Mouse (Mus musculus): ENCODE results near the gene Gucd1. TPM values are rescaled to one million over a fixed set of nuclear protein-coding genes. Genes with fewer than 3 reads are reported as not detected.
"Not testable (repeated sequence)": the region's sequence is repeated elsewhere in the genome, so short reads cannot be mapped to it uniquely, and the experiment has no call there.

The Gucd1 gene
- polyA plus RNA-seq (2012; ENCODE audit: insufficient read depth, insufficient read length, missing spikeins), result 20.1 and 20.7 TPM in 2 replicates

DNA sequence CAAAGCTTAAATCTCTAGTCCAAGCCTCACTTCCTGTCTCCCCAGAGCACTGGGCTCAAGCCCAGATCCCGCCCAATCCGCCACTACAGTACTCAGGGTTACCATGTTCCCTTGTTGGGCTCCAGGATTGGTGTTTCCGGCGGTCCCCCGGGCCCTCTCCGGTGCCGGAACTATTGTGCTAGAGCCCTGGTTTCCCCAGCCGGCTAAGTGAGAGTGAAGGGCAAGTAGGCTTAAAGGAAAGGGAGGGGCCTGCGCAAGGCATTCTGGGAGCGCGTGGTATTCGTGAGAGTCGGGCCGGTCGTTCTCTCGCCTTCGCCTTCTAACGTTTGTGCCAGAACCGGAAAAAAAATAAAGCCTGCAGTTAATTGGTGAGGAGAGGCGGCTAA, at the start of gene Gucd1:
Gene Gucd1, minus strand, starts transcription at position 215 of the 386 bp plus-strand sequence.
- Histone ChIP-seq H3K4me3 (ENCODE audit: insufficient read depth, low read length) (peak within 1 kb of the TSS; percentile 78), H3K27ac (ENCODE audit: insufficient read depth, low read depth, low read length) (peak within 1 kb of the TSS; percentile 97), H3K4me1 (ENCODE audit: control insufficient read depth, insufficient read depth, low read length) (peaks cover 42% of the 10 kb centered on the region)
- TF ChIP-seq CTCF (IDR thresholded peaks at IDR 0.05; ENCODE audit: low read depth, low read length) (no peak), POLR2A (IDR thresholded peaks at IDR 0.05; ENCODE audit: borderline replicate concordance, low read depth, low read length) (no peak)

DNA sequence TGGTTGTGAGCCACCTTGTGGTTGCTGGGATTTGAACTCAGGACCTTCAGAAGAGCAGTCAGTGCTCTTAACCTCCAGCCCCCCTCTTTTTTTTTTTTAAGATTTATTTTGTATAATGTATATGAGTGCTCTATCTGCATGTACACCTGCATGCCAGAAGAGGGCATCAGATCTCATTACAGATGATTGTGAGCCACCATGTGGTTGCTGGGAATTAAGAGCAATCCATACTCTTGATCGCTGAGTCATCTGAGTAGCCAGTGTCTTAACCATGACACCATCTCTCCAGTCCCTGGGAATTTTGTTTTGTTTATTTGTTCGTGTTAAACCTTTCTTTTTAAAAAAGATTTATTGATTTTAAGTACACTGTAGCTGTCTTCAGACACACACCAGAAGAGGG, 49.0 kb upstream of the Gucd1 start:
- peaks cover 11% of the 10 kb centered on the region for H3K4me1 ChIP-seq (ENCODE audit: control insufficient read depth, insufficient read depth, low read length)
- H3K27ac ChIP-seq (ENCODE audit: insufficient read depth, low read depth, low read length); H3K4me3 ChIP-seq (ENCODE audit: insufficient read depth, low read length): not testable (repeated sequence)

DNA sequence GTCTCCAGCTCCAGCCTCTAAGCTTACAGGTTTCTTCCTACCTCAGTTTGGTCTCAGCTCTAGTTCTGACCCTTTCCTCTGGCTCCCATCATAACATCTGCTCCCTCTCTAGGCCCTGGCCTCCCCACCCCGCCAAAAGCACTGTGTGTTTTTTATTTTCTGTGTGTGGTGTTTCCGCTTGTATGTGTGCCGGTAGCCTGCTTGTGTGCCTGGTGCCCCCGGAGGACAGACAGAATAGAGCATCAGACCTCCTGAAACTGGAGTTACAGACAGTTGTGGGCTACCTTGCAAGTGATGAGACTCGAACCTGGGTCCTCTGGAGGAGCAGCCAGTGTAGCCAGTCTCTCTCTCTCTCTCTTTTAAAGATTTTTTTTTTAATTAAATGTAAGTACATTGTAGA, 48.5 kb upstream of the Gucd1 start:
- Histone ChIP-seq H3K4me3 (ENCODE audit: insufficient read depth, low read length) (no peak overlapping the region), H3K27ac (ENCODE audit: insufficient read depth, low read depth, low read length) (no peak overlapping the region), H3K4me1 (ENCODE audit: control insufficient read depth, insufficient read depth, low read length) (peaks cover 11% of the 10 kb centered on the region)
- no peak for TF ChIP-seq CTCF (IDR thresholded peaks at IDR 0.05; ENCODE audit: low read depth, low read length)
- TF ChIP-seq POLR2A (IDR thresholded peaks at IDR 0.05; ENCODE audit: borderline replicate concordance, low read depth, low read length), result no peak

DNA sequence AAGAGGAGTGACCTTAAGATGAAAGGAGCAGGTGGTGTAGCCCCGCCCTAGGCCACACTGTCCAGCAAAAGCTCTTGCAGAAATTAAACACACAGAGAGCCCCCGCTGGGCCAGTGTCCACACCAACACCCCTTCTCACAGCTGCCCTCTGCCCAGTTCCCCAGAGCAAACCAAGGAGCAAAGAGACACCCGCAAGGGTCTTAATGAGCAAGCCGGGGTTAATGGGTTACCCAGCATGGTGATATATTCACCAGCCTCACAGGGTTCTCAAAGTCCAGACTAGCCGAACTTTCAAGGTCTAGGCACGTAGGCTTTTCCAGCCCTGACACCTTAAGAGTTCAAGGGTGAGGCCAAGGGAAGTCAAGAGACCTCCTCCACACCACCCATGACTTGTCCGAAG, 48.1 kb upstream of the Gucd1 start:
- TF ChIP-seq POLR2A (IDR thresholded peaks at IDR 0.05; ENCODE audit: borderline replicate concordance, low read depth, low read length), result no peak
- no peak for TF ChIP-seq CTCF (IDR thresholded peaks at IDR 0.05; ENCODE audit: low read depth, low read length)
- Histone ChIP-seq H3K4me1 (ENCODE audit: control insufficient read depth, insufficient read depth, low read length) (peaks cover 11% of the 10 kb centered on the region), H3K27ac (ENCODE audit: insufficient read depth, low read depth, low read length) (no peak overlapping the region), H3K4me3 (ENCODE audit: insufficient read depth, low read length) (no peak overlapping the region)

DNA sequence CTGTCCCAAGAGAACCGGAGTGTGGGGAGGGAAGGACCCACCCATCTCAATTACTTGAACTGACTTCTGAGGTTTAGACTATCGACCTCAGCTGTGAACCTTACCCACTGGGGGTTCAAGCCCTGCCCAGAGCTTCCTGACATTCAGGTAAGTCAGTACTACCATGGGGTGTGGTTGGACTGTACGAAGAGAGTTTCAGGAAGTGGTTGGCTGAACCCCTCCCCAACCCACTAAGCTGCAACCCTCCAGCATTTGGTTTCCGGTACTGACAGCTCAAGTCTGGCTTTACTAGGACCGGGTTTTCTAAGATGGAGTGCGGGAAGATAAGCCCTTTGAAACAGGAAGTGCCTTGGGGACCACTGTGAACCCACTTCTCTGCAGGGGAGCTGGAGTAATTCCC, 47.7 kb upstream of the Gucd1 start:
- TF ChIP-seq CTCF (IDR thresholded peaks at IDR 0.05; ENCODE audit: low read depth, low read length) (no peak), POLR2A (IDR thresholded peaks at IDR 0.05; ENCODE audit: borderline replicate concordance, low read depth, low read length) (no peak)
- no peak overlapping the region for H3K4me3 ChIP-seq (ENCODE audit: insufficient read depth, low read length)
- H3K4me1 ChIP-seq (ENCODE audit: control insufficient read depth, insufficient read depth, low read length), result peaks cover 11% of the 10 kb centered on the region
- H3K27ac ChIP-seq (ENCODE audit: insufficient read depth, low read depth, low read length), result no peak overlapping the region

DNA sequence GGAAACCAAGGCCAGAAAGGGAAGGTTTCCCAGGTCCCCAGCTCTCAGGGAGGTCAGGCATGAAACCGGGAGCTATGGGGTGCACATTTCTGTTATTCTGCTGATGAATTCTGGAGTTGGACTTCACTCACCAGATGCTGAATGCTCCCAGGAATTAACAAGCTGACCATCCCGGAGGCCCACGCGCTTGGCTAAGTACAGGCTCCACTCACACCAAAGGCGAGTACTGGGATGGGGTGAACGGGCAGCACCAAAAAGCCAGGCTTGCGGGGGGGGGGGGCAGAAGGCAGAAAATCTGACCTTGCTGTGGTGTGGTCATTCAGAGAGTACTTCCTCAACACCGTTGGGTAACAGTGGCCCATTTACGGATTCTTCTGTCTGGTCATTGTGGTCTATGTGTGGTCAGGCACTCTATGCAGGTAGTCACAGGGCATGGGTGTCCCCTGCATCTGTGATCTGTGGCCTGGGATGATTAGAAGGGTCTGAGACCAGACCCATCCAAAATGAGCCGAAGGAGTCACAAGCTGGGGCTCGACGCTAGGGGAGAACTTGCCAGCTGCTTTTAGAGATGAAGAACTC, 47.0 kb upstream of the Gucd1 start:
- Histone ChIP-seq H3K4me3 (ENCODE audit: insufficient read depth, low read length) (no peak overlapping the region), H3K27ac (ENCODE audit: insufficient read depth, low read depth, low read length) (no peak overlapping the region), H3K4me1 (ENCODE audit: control insufficient read depth, insufficient read depth, low read length) (peaks cover 11% of the 10 kb centered on the region)
- TF ChIP-seq CTCF (IDR thresholded peaks at IDR 0.05; ENCODE audit: low read depth, low read length), result no peak
- no peak for TF ChIP-seq POLR2A (IDR thresholded peaks at IDR 0.05; ENCODE audit: borderline replicate concordance, low read depth, low read length)

DNA sequence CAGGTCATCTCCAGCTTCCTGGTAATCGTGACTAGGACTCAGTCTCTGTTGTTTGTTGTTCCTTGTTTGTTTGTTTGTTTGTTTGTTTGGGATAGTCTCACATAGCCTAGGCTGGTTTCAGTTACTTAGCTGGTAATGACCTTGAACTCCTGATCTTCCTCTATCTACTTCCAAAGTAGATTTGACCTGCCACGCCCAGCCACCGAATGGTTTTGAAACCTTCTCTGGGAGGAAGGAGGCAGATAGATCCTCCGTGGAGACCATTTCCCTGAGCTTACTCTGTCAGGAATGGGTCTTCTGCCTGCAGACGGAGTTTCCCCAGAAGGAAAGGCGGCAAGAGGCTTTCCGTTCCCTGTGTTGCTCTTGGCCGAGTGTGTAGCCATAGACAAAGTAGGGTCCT, 44.8 kb upstream of the Gucd1 start:
- TF ChIP-seq POLR2A (IDR thresholded peaks at IDR 0.05; ENCODE audit: borderline replicate concordance, low read depth, low read length) (no peak), CTCF (IDR thresholded peaks at IDR 0.05; ENCODE audit: low read depth, low read length) (no peak)

DNA sequence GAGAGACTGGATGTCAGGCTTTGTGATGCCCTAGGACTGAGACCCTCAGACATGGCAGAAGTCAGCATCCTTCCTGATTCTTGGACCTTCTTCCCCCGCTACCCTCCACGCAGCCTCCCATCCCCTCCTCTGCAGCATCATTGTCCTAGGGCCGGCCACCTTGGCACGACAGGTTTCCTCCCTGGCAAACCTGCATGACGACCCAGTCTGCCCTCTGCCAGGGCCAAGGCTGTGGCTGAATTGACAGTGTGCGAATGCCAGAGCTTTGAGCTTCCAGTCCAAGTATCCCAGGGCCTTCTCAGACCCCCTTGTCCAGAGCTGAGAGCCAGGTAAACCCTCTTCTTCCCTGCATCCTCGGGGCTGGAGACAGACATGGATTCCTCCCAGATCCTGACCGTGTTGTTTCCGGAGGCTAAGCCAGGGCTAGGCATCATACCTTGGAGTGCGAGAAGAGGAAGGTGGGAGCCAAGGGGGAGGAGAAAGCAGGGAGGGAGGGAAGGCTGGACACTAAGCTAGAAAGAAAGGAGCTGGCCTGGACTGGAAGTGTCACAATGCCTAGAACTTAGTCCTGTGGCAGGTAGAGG, 43.4 kb upstream of the Gucd1 start, which contains the start of gene Ggt1:
Gene Ggt1, plus strand, starts transcription at position 534 of the 584 bp plus-strand sequence.
- H3K4me3 ChIP-seq (ENCODE audit: insufficient read depth, low read length), result no peak within 1 kb of the TSS
- H3K4me1 ChIP-seq (ENCODE audit: control insufficient read depth, insufficient read depth, low read length), result peaks cover 10% of the 10 kb centered on the region

More for the DNA sequence above, 44.8 kb upstream of the Gucd1 start:
- H3K4me3 ChIP-seq (ENCODE audit: insufficient read depth, low read length), result no peak overlapping the region
- peaks cover 11% of the 10 kb centered on the region for H3K4me1 ChIP-seq (ENCODE audit: control insufficient read depth, insufficient read depth, low read length)
- H3K27ac ChIP-seq (ENCODE audit: insufficient read depth, low read depth, low read length), result no peak overlapping the region

DNA sequence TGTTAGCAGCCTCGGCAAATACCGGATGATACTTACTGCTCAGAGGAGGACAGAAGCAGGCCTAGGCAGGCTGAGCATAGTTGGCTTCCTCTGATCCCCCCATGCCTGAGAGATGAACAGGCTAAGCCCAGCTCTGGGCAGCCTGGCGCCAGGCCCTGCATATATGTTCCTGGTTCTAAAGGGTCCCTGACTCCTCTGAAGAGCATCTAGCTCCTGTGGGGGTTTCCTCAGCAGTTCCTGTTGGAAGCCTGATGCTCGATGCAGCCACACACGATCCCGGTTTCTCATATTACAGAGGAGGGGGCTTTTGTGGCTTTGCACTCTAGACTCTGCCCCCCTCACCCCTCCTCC, 42.8 kb upstream of the Gucd1 start:
- no peak overlapping the region for H3K4me3 ChIP-seq (ENCODE audit: insufficient read depth, low read length)
- TF ChIP-seq POLR2A (IDR thresholded peaks at IDR 0.05; ENCODE audit: borderline replicate concordance, low read depth, low read length) (no peak), CTCF (IDR thresholded peaks at IDR 0.05; ENCODE audit: low read depth, low read length) (no peak)
- H3K4me1 ChIP-seq (ENCODE audit: control insufficient read depth, insufficient read depth, low read length), result peaks cover 4% of the 10 kb centered on the region
- no peak overlapping the region for H3K27ac ChIP-seq (ENCODE audit: insufficient read depth, low read depth, low read length)

More for the DNA sequence above, 43.4 kb upstream of the Gucd1 start, which contains the start of gene Ggt1:
- H3K27ac ChIP-seq (ENCODE audit: insufficient read depth, low read depth, low read length), result no peak within 1 kb of the TSS
- TF ChIP-seq POLR2A (IDR thresholded peaks at IDR 0.05; ENCODE audit: borderline replicate concordance, low read depth, low read length) (no peak), CTCF (IDR thresholded peaks at IDR 0.05; ENCODE audit: low read depth, low read length) (no peak)

DNA sequence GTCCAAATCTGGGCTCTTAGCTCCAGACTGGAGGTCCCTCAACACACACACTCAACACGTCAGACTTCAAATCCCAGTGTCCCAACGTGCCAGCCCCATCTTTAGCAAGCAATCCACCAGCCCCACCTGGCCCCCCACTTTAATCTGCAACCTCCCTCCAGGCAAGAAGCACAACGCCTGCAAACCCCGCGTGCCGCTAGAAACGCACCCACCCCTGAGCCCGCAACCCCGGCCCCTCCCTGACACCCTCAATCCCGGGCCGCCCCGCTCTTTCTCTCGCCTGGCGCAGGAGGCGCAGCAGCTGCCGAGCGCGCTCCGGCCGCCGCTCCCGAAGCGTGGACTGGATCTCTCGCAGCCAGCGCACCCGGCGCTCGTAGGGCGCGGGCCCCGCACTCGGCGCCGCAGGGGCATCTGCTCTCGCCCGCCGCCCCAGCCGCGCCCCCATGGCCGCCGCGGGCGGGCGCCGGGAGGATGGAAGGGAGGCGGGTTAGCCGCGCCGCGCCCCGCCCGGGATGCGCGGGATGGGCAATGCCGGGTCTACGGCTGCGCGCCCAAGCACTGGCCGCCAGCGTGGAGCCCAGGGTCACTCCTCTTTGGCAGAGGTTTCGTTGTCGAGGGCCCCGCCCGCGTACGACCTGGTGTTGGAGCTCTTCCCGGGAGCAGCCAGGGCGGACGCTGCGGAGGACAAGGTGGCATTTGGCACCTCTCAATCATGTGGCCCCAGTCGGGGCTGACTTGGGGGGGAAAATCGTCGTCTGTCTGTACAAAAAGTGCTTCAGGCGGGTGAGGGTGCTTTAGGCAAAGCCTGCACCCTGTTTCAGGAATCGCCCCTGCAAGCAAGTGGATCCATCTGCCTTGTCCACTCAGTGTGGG, 42.1 kb upstream of the Gucd1 start, which contains the start of gene Lrrc75b:
Gene Lrrc75b, minus strand, starts transcription at position 655 of the 873 bp plus-strand sequence.
- H3K4me1 ChIP-seq (ENCODE audit: control insufficient read depth, insufficient read depth, low read length), result no peaks in the 10 kb centered on the region
- TF ChIP-seq POLR2A (IDR thresholded peaks at IDR 0.05; ENCODE audit: borderline replicate concordance, low read depth, low read length) (no peak), CTCF (IDR thresholded peaks at IDR 0.05; ENCODE audit: low read depth, low read length) (no peak)
- H3K4me3 ChIP-seq (ENCODE audit: insufficient read depth, low read length), result peak within 1 kb of the TSS; percentile 38
- H3K27ac ChIP-seq (ENCODE audit: insufficient read depth, low read depth, low read length), result no peak within 1 kb of the TSS
